Mouse (Mus musculus): ENCODE data around the gene Zscan5b. TPM values are rescaled to one million over a fixed set of nuclear protein-coding genes. Genes with fewer than 3 reads are reported as not detected.
A peak's percentile ranks its signal among the peaks of the same experiment; 100 is the strongest.
"Not testable (repeated sequence)": the region's sequence is repeated elsewhere in the genome, so short reads cannot be mapped to it uniquely, and the experiment has no call there.

Gene Zscan5b
- not detected in 2 replicates for polyA plus RNA-seq (2015; fragmentation: Nextera tagmentation; extraction: Ambion mirVana)

DNA sequence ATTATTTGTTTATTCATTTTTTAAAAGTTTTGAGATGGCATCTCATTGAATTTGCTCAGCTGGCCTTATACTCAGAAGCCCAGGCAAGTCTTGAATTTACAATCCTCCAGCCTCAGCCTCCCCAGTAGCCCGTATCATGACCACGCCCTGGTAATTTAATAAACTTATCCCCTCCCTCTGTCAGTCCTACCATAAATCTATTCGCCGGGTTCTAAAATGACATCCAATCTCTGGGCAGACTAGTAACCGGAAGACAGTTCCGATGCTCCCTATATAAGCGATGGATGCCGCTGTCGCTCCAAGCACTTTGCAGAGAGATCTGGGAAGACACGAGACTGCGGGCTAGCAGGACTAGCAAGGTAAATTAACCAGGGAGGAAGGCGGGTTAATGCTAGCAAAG, at the start of gene Zscan5b:
Gene Zscan5b (plus strand): TSS at position 301 of the 400 bp plus-strand sequence.
- Histone ChIP-seq H3K27ac (ENCODE audit: low read depth, low read length) (no peak within 1 kb of the TSS), H3K9ac (ENCODE audit: low read depth, low read length) (no peak within 1 kb of the TSS), H3K4me2 (replicated peaks; ENCODE audit: low read depth) (no peak within 1 kb of the TSS), H3K4me1 (replicated peaks; ENCODE audit: control insufficient read depth, insufficient read depth, low read length) (no peaks in the 10 kb centered on the region), H3K27me3 (replicated peaks; ENCODE audit: control insufficient read depth, insufficient read depth, low read length) (no peaks in the 10 kb centered on the region), H3K9me3 (ENCODE audit: control insufficient read depth) (no peaks in the 10 kb centered on the region), H3K36me3 (ENCODE audit: control insufficient read depth, insufficient read depth) (no peaks in the 10 kb centered on the region), H3K4me3 (ENCODE audit: low read depth, low read length) (no peak within 1 kb of the TSS)
- ATAC-seq: no peak
- WGBS: 89% methylated on average over 12 of the region's 12 CpGs
- TF ChIP-seq CTCF (IDR thresholded peaks at IDR 0.05; ENCODE audit: low read depth): no peak

DNA sequence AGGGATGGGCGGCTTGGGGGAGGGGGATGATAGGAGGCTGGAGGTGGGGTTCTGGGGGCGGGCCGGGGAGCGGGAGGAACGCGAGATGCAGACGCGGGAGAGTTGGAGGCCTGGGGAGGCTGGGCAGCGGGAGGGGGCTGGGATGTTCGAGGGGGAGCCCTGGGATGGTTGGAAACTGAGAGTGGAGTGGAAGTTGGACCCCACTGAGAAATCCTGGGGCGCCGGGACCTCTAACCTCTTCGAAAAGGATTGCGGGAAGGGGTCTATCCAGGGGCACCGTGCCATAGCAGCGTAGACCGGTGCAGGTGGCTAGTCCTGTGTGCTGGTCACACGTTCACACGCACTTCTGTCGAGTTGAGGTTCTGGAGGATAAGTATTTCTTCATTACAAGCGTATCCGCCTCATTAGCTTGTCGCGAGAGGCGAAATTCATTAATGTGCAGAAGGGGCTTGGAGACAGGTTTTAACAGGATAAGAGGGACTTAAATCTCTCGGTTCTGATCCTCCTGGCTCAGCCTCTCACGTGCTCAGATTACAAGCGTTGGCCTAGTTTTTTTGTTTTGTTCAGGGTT, 49.3 kb upstream of the Zscan5b start:
- Histone ChIP-seq H3K4me2 (replicated peaks; ENCODE audit: low read depth) (peak overlapping the region; percentile 84), H3K4me1 (replicated peaks; ENCODE audit: control insufficient read depth, insufficient read depth, low read length) (no peaks in the 10 kb centered on the region), H3K9ac (ENCODE audit: low read depth, low read length) (peak overlapping the region; percentile 52), H3K27ac (ENCODE audit: low read depth, low read length) (no peak overlapping the region), H3K4me3 (ENCODE audit: low read depth, low read length) (peak overlapping the region; percentile 61), H3K27me3 (replicated peaks; ENCODE audit: control insufficient read depth, insufficient read depth, low read length) (no peaks in the 10 kb centered on the region), H3K36me3 (ENCODE audit: control insufficient read depth, insufficient read depth) (no peaks in the 10 kb centered on the region), H3K9me3 (ENCODE audit: control insufficient read depth) (no peaks in the 10 kb centered on the region)
- TF ChIP-seq CTCF (IDR thresholded peaks at IDR 0.05; ENCODE audit: low read depth): no peak
- ATAC-seq: no peak
- under 1% methylated on average over 28 of the region's 28 CpGs for WGBS

DNA sequence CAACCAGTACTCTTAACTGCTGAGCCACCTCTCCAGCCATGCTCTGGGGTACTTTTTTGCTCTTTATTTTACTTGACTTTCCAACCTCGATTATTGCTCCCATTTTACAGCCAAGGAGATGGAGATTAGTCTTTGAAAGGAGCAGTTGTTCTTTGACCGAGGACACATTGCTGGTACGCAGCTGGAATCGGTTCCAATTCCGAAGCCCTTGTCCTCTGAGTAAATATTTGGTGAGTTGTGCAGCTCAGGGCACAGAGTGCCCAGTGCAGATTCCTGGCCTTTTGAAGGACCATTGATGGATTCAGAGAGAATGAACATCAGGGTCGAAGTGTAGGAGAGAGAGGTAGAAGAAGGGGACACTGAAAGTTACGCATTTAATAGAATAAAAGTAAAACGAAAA, 48.2 kb upstream of the Zscan5b start:
- Histone ChIP-seq H3K9ac (ENCODE audit: low read depth, low read length) (no peak overlapping the region), H3K4me3 (ENCODE audit: low read depth, low read length) (no peak overlapping the region), H3K4me2 (replicated peaks; ENCODE audit: low read depth) (no peak overlapping the region; the same call in 1 of the 2 replicates), H3K27ac (ENCODE audit: low read depth, low read length) (no peak overlapping the region), H3K27me3 (replicated peaks; ENCODE audit: control insufficient read depth, insufficient read depth, low read length) (no peaks in the 10 kb centered on the region), H3K36me3 (ENCODE audit: control insufficient read depth, insufficient read depth) (no peaks in the 10 kb centered on the region), H3K9me3 (ENCODE audit: control insufficient read depth) (no peaks in the 10 kb centered on the region), H3K4me1 (replicated peaks; ENCODE audit: control insufficient read depth, insufficient read depth, low read length) (no peaks in the 10 kb centered on the region)
- ATAC-seq: no peak
- 55% methylated on average over 8 of the region's 8 CpGs for WGBS
- TF ChIP-seq CTCF (IDR thresholded peaks at IDR 0.05; ENCODE audit: low read depth): no peak

DNA sequence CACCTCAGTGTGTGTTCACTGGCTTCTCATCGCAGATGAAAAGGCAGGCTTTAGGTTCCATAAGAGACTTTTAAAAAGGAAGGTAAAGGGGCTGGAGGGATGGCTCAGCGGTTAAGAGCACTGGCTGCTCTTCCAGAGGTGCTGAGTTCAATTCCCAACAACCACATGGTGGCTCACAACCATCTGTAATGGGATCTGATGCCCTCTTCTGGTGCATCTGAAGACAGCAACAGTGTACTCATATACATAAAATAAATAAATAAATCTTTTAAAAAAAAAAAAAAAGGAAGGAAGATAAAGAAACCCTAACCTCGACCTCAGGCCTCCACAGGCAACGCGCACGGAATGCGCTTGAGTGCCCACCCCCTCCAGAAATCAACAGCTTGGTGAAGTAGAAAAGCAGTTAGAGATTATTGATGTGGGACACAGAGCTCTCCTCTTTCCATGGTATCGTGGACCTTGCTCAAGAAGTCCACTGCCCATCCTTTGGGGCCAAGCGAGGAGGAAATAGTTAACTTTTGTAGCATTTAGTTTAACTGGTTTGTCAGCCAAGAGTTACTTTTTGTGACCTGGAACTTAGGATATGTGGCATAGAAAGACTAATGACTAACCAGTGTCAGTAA, 47.6 kb upstream of the Zscan5b start:
- not testable (repeated sequence) for H3K27ac ChIP-seq (ENCODE audit: low read depth, low read length); H3K36me3 ChIP-seq (ENCODE audit: control insufficient read depth, insufficient read depth); ATAC-seq; H3K9ac ChIP-seq (ENCODE audit: low read depth, low read length); H3K4me3 ChIP-seq (ENCODE audit: low read depth, low read length); H3K9me3 ChIP-seq (ENCODE audit: control insufficient read depth); H3K4me2 ChIP-seq (replicated peaks; ENCODE audit: low read depth); H3K4me1 ChIP-seq (replicated peaks; ENCODE audit: control insufficient read depth, insufficient read depth, low read length); H3K27me3 ChIP-seq (replicated peaks; ENCODE audit: control insufficient read depth, insufficient read depth, low read length)
- TF ChIP-seq CTCF (IDR thresholded peaks at IDR 0.05; ENCODE audit: low read depth): peak; percentile 41
- 71% methylated on average over 9 of the region's 9 CpGs for WGBS

DNA sequence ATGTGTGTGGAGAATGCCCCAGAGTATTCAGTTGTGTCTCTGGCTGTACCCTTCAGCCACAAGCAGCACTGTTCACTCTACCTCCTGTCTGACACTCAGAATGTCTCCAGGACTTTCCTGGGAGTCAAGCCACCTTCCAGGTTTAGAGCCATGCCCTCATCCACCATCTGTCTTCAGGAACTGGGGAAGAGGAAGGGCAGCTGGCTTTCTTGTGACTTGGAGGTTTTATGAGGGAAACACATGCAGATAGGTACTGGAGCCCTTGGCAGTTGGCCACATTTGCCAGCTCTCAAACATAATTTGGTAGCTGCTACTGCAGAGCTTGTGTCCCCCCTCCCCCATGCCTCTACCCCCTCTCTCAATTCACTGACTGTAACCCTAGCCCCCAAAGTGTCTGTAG, 43.1 kb upstream of the Zscan5b start:
- ATAC-seq: no peak
- H3K36me3 ChIP-seq (ENCODE audit: control insufficient read depth, insufficient read depth): peaks cover 10% of the 10 kb centered on the region; the same call in 1 of the 2 replicates
- TF ChIP-seq CTCF (IDR thresholded peaks at IDR 0.05; ENCODE audit: low read depth): no peak
- H3K4me3 ChIP-seq (ENCODE audit: low read depth, low read length): no peak overlapping the region
- H3K27ac ChIP-seq (ENCODE audit: low read depth, low read length): no peak overlapping the region
- H3K9ac ChIP-seq (ENCODE audit: low read depth, low read length): no peak overlapping the region
- H3K9me3 ChIP-seq (ENCODE audit: control insufficient read depth): no peaks in the 10 kb centered on the region
- no peaks in the 10 kb centered on the region for H3K27me3 ChIP-seq (replicated peaks; ENCODE audit: control insufficient read depth, insufficient read depth, low read length)
- no peaks in the 10 kb centered on the region for H3K4me1 ChIP-seq (replicated peaks; ENCODE audit: control insufficient read depth, insufficient read depth, low read length)
- no peak overlapping the region for H3K4me2 ChIP-seq (replicated peaks; ENCODE audit: low read depth)

DNA sequence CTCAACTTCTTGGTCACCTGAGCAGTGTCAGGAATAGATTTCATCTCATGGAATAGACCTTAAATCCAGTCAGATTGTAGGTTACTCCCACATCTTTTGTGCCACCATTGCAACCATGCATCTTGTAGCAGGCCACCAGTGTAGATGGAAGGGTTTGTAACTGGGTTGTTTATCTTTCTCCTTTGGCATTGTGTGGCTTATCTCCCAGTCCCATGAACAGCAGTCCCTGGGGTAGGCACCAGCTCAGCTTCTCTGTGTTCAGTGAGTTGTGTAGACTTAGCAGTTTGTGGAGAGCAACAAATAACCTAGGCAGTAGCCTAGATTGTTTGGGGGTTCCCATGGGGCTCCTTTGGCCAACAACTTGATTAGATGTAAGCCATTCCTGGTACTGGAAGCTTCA, 39.2 kb upstream of the Zscan5b start:
- ATAC-seq: no peak
- no peak overlapping the region for H3K27ac ChIP-seq (ENCODE audit: low read depth, low read length)
- H3K4me3 ChIP-seq (ENCODE audit: low read depth, low read length): no peak overlapping the region
- peaks cover 40% of the 10 kb centered on the region for H3K36me3 ChIP-seq (ENCODE audit: control insufficient read depth, insufficient read depth)
- no peak overlapping the region for H3K9ac ChIP-seq (ENCODE audit: low read depth, low read length)
- H3K4me2 ChIP-seq (replicated peaks; ENCODE audit: low read depth): no peak overlapping the region
- no peaks in the 10 kb centered on the region for H3K9me3 ChIP-seq (ENCODE audit: control insufficient read depth)
- no peaks in the 10 kb centered on the region for H3K27me3 ChIP-seq (replicated peaks; ENCODE audit: control insufficient read depth, insufficient read depth, low read length)
- no peak for TF ChIP-seq CTCF (IDR thresholded peaks at IDR 0.05; ENCODE audit: low read depth)
- no peaks in the 10 kb centered on the region for H3K4me1 ChIP-seq (replicated peaks; ENCODE audit: control insufficient read depth, insufficient read depth, low read length)

Data from intestine, postnatal 0 days (tissue).